Comparison of ENCODE assay signal across 17 mouse cellular contexts in the genomic region with DNA sequence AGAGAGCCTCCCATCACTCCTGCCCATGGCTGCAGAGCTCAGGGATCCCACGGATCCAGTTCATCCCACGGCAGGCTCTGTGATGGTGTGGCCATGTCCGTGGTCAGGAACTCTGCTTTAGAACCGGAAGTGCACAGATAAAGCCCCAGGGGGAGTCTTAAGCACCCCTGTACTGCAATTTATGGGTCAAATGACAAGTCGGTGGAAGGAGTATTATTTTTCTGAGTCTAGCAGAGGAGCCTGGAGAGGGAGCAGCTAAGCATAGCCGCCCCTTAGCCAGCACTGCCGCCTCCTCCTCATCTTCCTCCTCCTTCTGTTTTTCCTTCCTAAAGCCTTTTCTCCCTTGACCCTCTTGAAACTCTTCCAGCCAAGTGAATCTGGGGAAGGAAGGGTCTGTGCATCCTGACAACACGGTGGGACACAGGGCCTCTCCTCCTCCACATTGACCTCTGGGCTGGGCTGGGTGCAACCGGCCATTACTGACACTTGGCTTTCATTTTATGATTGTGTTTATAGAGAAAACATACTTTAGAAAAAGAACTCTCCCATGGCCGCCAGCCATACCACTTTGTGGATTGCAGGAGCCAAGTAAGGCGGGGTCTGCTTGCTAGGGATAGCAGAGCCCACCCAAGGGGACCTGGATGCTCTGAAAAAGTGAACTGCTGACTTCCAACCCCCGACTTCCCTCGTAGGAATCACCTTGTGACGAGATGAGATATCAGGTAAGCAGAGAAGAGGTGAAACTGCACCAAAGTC.
DNase-seq lines count a peak whose midpoint lies in the region; ATAC-seq and TF ChIP-seq lines count a peak whose summit lies in the region.
"Had no signal": no experiment of that assay in that cellular context is flagged by ENCODE, and none has a peak within 500 bp of the region (broad histone marks: within the 10 kb centered on the region; RNA-seq: fewer than 3 reads in every experiment).

No protein-coding gene starts in this region.

- H3K27ac ChIP-seq in kidney, adult 2 months (ENCODE audit: insufficient read depth, low read depth, low read length) = no peak overlapping the region
- peak overlapping the region; percentile 28; the same call in 1 of the 2 replicates for H3K27ac ChIP-seq in stomach, embryonic 15.5 days
- H3K27ac ChIP-seq in stomach, postnatal 0 days (replicated peaks) = no peak overlapping the region
- H3K27ac ChIP-seq in limb, embryonic 10.5 days = peak overlapping the region; percentile 53; the same call in 1 of the 2 replicates
- H3K27ac ChIP-seq in cerebellum, adult 2 months (ENCODE audit: insufficient read depth, low read length) = no peak overlapping the region
- H3K27ac ChIP-seq: forebrain, embryonic 12.5 days; hindbrain, embryonic 15.5 days; left cerebral cortex, adult 2 months; neural tube, embryonic 12.5 days had no signal

- WGBS in kidney, adult 2 months = 43% methylated on average over 14 of the region's 14 CpGs
- 66% methylated on average over 14 of the region's 14 CpGs for WGBS in stomach, embryonic 15.5 days
- WGBS in stomach, postnatal 0 days = 57% methylated on average over 14 of the region's 14 CpGs
- 77% methylated on average over 14 of the region's 14 CpGs for WGBS in limb, embryonic 10.5 days
- WGBS in cerebellum, adult 2 months = 77% methylated on average over 14 of the region's 14 CpGs

- no peak for TF ChIP-seq EP300 in stomach, postnatal 0 days (optimal IDR thresholded peaks at IDR 0.05)

- H3K36me3 ChIP-seq in kidney, adult 2 months (ENCODE audit: control insufficient read depth, insufficient read depth, low read length) = no peaks in the 10 kb centered on the region
- no peaks in the 10 kb centered on the region for H3K36me3 ChIP-seq in stomach, embryonic 15.5 days
- no peaks in the 10 kb centered on the region for H3K36me3 ChIP-seq in stomach, postnatal 0 days (ENCODE audit: control insufficient read depth, insufficient read depth, low read length)
- no peaks in the 10 kb centered on the region for H3K36me3 ChIP-seq in limb, embryonic 10.5 days
- H3K36me3 ChIP-seq: forebrain, embryonic 12.5 days; hindbrain, embryonic 15.5 days; neural tube, embryonic 12.5 days had no signal

- no peaks in the 10 kb centered on the region for H3K4me1 ChIP-seq in kidney, adult 2 months (ENCODE audit: control insufficient read depth, insufficient read depth, low read length)
- peaks cover 6% of the 10 kb centered on the region; the same call in 1 of the 2 replicates for H3K4me1 ChIP-seq in stomach, embryonic 15.5 days
- H3K4me1 ChIP-seq in stomach, postnatal 0 days (replicated peaks; ENCODE audit: control insufficient read depth, insufficient read depth) = no peaks in the 10 kb centered on the region; the same call in 1 of the 2 replicates
- peaks cover 43% of the 10 kb centered on the region for H3K4me1 ChIP-seq in limb, embryonic 10.5 days
- peaks cover 7% of the 10 kb centered on the region for H3K4me1 ChIP-seq in cerebellum, adult 2 months (ENCODE audit: control insufficient read depth, insufficient read depth, low read length)
- H3K4me1 ChIP-seq: hindbrain, embryonic 15.5 days had no signal

- no peaks in the 10 kb centered on the region for H3K9me3 ChIP-seq in stomach, embryonic 15.5 days
- no peaks in the 10 kb centered on the region for H3K9me3 ChIP-seq in stomach, postnatal 0 days (ENCODE audit: control insufficient read depth, low read length)
- H3K9me3 ChIP-seq in limb, embryonic 10.5 days (replicated peaks) = no peaks in the 10 kb centered on the region
- H3K9me3 ChIP-seq: forebrain, embryonic 12.5 days; hindbrain, embryonic 15.5 days; neural tube, embryonic 12.5 days had no signal

- no peaks in the 10 kb centered on the region; the same call in 1 of the 2 replicates for H3K27me3 ChIP-seq in kidney, adult 2 months (replicated peaks; ENCODE audit: control insufficient read depth, insufficient read depth, low read length)
- no peaks in the 10 kb centered on the region for H3K27me3 ChIP-seq in stomach, embryonic 15.5 days (replicated peaks)
- no peaks in the 10 kb centered on the region for H3K27me3 ChIP-seq in stomach, postnatal 0 days (ENCODE audit: control insufficient read depth, insufficient read depth, low read length)
- H3K27me3 ChIP-seq in limb, embryonic 10.5 days (ENCODE audit: low read depth, poor library complexity, severe bottlenecking) = no peaks in the 10 kb centered on the region
- H3K27me3 ChIP-seq in cerebellum, adult 2 months (ENCODE audit: control insufficient read depth, insufficient read depth, low read length) = no peaks in the 10 kb centered on the region
- H3K27me3 ChIP-seq: forebrain, embryonic 12.5 days; hindbrain, embryonic 15.5 days; neural tube, embryonic 12.5 days had no signal

- no peak overlapping the region for H3K4me2 ChIP-seq in stomach, embryonic 15.5 days
- H3K4me2 ChIP-seq in stomach, postnatal 0 days (replicated peaks; ENCODE audit: low read depth) = no peak overlapping the region
- H3K4me2 ChIP-seq: forebrain, embryonic 12.5 days; hindbrain, embryonic 15.5 days; liver, embryonic 11.5 days; neural tube, embryonic 12.5 days had no signal

- TF ChIP-seq CTCF in kidney, adult 2 months (conservative IDR thresholded peaks at IDR 0.05; ENCODE audit: insufficient read depth, insufficient read length, low read depth, low read length) = no peak
- no peak for TF ChIP-seq CTCF in stomach, postnatal 0 days (IDR thresholded peaks at IDR 0.05; ENCODE audit: low read depth)
- TF ChIP-seq CTCF in cerebellum, adult 2 months (IDR thresholded peaks at IDR 0.05; ENCODE audit: borderline replicate concordance, insufficient read depth, low read depth, low read length) = no peak

- no peak for TF ChIP-seq POLR2A in kidney, adult 2 months (IDR thresholded peaks at IDR 0.05; ENCODE audit: low read depth, low read length)
- no peak for TF ChIP-seq POLR2A in cerebellum, adult 2 months (IDR thresholded peaks at IDR 0.05; ENCODE audit: borderline replicate concordance, insufficient read depth, low read length)

- no peak for ATAC-seq in stomach, embryonic 15.5 days (ENCODE audit: insufficient read depth, low FRiP score, low read depth)
- no peak for ATAC-seq in stomach, postnatal 0 days (ENCODE audit: low FRiP score, low TSS enrichment)
- ATAC-seq: midbrain, embryonic 16.5 days had no signal

- no peak overlapping the region for H3K4me3 ChIP-seq in kidney, adult 2 months (ENCODE audit: insufficient read depth, low read depth, low read length)
- H3K4me3 ChIP-seq in stomach, embryonic 15.5 days (replicated peaks) = no peak overlapping the region
- no peak overlapping the region for H3K4me3 ChIP-seq in stomach, postnatal 0 days (ENCODE audit: low read depth, low read length)
- no peak overlapping the region for H3K4me3 ChIP-seq in limb, embryonic 10.5 days
- no peak overlapping the region for H3K4me3 ChIP-seq in cerebellum, adult 2 months (replicated peaks; ENCODE audit: insufficient read depth, low read depth, low read length)
- H3K4me3 ChIP-seq: forebrain, embryonic 12.5 days; hindbrain, embryonic 15.5 days; left cerebral cortex, adult 2 months; neural tube, embryonic 12.5 days had no signal

- H3K9ac ChIP-seq in stomach, embryonic 15.5 days = no peak overlapping the region
- H3K9ac ChIP-seq in stomach, postnatal 0 days (ENCODE audit: low read length) = no peak overlapping the region
- H3K9ac ChIP-seq: forebrain, embryonic 12.5 days; hindbrain, embryonic 15.5 days; neural tube, embryonic 12.5 days had no signal

- DNase-seq in kidney, adult 2 months = peak; percentile 4
- DNase-seq in kidney, postnatal 36 days = no peak
- no peak for DNase-seq in stomach, postnatal 0 days (ENCODE audit: low spot score)
- no peak for DNase-seq in limb, embryonic 10.5 days (ENCODE audit: low spot score)
- no peak for DNase-seq in cerebellum, adult 2 months
- no peak for DNase-seq in left cerebral cortex, adult 9 months (ENCODE audit: low spot score in 2 of 2)
- DNase-seq: adrenal gland, postnatal 14 days; cerebellum, postnatal 14 days; retina, postnatal 1 day; thymus, postnatal 4 days had no signal

Comparison
In these comparisons a context has a peak if more than half of its experiments do, and no peak if none do; other contexts are left out.
1. H3K27ac ChIP-seq: peak in stomach, embryonic 15.5 days (single experiment) and limb, embryonic 10.5 days (single experiment); none in kidney, adult 2 months (single experiment), stomach, postnatal 0 days (single experiment) and cerebellum, adult 2 months (single experiment).